In genomic region chr12:79691929-79692862, GRCm38 (mm10) we compare ENCODE assay signal across 12 mouse cellular contexts.
DNase-seq lines count a peak whose midpoint lies in the region; ATAC-seq lines count a peak whose summit lies in the region.
"Had no signal": no experiment of that assay in that cellular context is flagged by ENCODE, and none has a peak within 500 bp of the region (broad histone marks: within the 10 kb centered on the region; RNA-seq: fewer than 3 reads in every experiment).

No protein-coding gene starts in this region.

- H3K36me3 ChIP-seq in heart, embryonic 10.5 days = no peaks in the 10 kb centered on the region
- H3K36me3 ChIP-seq: embryonic facial prominence, embryonic 10.5 days; hindbrain, embryonic 10.5 days had no signal

- no peak overlapping the region for H3K4me3 ChIP-seq in heart, embryonic 10.5 days
- H3K4me3 ChIP-seq: embryonic facial prominence, embryonic 10.5 days; hindbrain, embryonic 10.5 days had no signal

- H3K9me3 ChIP-seq in heart, embryonic 10.5 days = no peaks in the 10 kb centered on the region
- H3K9me3 ChIP-seq: embryonic facial prominence, embryonic 10.5 days; hindbrain, embryonic 10.5 days had no signal

- intact Hi-C loops in heart, postnatal 14 days (cut with DNase I) = no loop called here

- WGBS in heart, embryonic 10.5 days = 57% methylated on average over 14 of the region's 14 CpGs

- peak overlapping the region; percentile 6 for H3K27ac ChIP-seq in heart, embryonic 10.5 days
- H3K27ac ChIP-seq: embryonic facial prominence, embryonic 10.5 days; hindbrain, embryonic 10.5 days had no signal

- no peak for DNase-seq in heart, embryonic 10.5 days (ENCODE audit: low spot score)
- DNase-seq in heart, postnatal 14 days = no peak
- DNase-seq in spleen, postnatal 36 days (ENCODE audit: low spot score in 2 of 2) = peak; percentile 54 to 59
- no peak for DNase-seq in spleen, adult 12 weeks (ENCODE audit: low spot score)
- no peak for DNase-seq in left cerebral cortex, adult 11 months (ENCODE audit: low spot score)
- DNase-seq in right cerebral cortex, postnatal 10 days (ENCODE audit: low spot score in 2 of 2) = no peak
- DNase-seq: cerebellum, adult 8-10 months; kidney, adult 18-20 months; lung, embryonic 14.5 days had no signal

- peak; percentile 50 for ATAC-seq in granulocyte monocyte progenitor cell, adult 5-6 weeks (replicated peaks; ENCODE audit: poor library complexity, severe bottlenecking)

- H3K4me1 ChIP-seq in heart, embryonic 10.5 days = peaks cover 29% of the 10 kb centered on the region

- H3K27me3 ChIP-seq in heart, embryonic 10.5 days (ENCODE audit: insufficient read depth, poor library complexity, severe bottlenecking) = no peaks in the 10 kb centered on the region

Comparison
In these comparisons a context has a peak if more than half of its experiments do, and no peak if none do; other contexts are left out.
1. DNase-seq: peak in spleen, postnatal 36 days (2 of 2); none in heart, embryonic 10.5 days (single experiment), heart, postnatal 14 days (0 of 2), spleen, adult 12 weeks (single experiment), left cerebral cortex, adult 11 months (single experiment) and right cerebral cortex, postnatal 10 days (0 of 2).